Mouse (Mus musculus): Measurements from ENCODE around the gene Rala. TPM values are rescaled to one million over a fixed set of nuclear protein-coding genes. Genes with fewer than 3 reads are reported as not detected.
A peak's percentile ranks its signal among the peaks of the same experiment; 100 is the strongest.

Gene Rala
- total RNA-seq, 2 experiments from 2014 or later: 84.0 to 85.6 TPM

DNA sequence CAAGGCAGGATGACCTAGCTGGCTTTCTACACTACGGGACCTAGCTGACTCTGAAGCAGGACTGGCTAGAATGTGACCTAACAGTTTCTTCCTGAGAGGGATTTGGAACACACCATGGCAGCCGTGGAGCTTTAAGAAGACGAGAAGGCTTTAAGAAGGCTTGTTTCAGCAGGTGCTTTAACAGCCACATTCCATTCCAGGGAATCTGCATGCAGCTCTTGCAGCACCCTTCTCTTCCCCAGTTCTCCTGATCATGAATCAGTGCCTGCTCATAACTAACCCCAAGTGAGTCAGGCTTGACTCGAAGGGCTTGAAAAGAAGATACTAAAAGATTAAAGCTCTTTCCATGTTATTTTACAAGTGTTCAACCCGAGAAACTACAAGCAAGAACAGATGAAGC lies 43.4 kb downstream of the Rala start:
- intact Hi-C loops (cut with DNase I): no loop called here
- DNase-seq (ENCODE audit: low spot score in 2 of 2): peak in 1 of 2 experiments; percentile 20

- intact Hi-C loops (cut with DNase I): no loop called here
- DNase-seq (ENCODE audit: low spot score in 2 of 2): no peak
Measured at GRCm38 (mm10) chr13:17897040-17897439, 47.0 kb downstream of the Rala start.

DNA sequence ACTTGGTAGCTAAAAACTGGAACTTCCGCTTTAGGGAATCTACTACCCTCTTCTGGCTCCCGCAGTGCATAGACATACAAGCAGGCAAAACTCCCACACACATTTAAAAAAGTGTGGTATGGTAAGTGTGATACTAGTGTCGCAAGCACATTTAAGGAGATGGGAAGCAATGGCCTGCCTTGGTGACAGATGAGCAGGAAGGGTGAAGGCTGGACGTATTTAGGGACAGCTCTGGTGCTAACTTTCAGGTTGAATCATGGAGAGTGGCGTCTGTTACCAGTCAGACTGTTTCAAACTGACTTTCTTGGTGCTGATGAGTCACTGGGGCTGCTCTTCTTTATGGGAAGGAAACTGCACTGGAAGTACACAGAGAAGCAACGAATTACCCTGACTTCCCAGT lies 52.5 kb downstream of the Rala start:
- intact Hi-C loops (cut with DNase I): no loop called here
- DNase-seq (ENCODE audit: low spot score in 2 of 2): peak in 1 of 2 experiments; percentile 41

- no peak for DNase-seq (ENCODE audit: low spot score in 2 of 2)
- intact Hi-C loops (cut with DNase I): no loop called here
Measured at GRCm38 (mm10) chr13:17884211-17884610, 59.8 kb downstream of the Rala start.

GRCm38 (mm10) chr13:17879061-17879460 lies 65.0 kb downstream of the Rala start:
- intact Hi-C loops (cut with DNase I): no loop called here
- DNase-seq (ENCODE audit: low spot score in 2 of 2): no peak

DNA sequence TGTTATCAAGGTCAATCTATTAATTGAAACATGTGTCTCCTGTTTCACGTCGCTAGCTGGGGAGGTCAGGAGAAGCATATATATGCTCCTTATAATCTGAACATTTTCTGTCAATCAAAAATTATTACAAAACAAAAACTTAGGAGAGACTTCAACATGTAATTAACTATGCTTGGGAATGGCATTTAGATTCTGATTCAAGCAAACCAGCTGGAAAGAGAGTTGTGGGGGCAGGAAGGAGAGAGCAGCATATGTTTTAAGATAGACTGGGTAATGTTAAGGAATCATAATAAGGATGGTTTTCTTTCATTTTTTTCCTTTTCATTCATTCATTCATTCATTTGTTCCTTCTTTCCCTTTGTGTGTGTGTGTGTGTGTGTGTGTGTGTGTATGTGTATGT lies 77.3 kb downstream of the Rala start:
- intact Hi-C loops (cut with DNase I): no loop called here
- DNase-seq (ENCODE audit: low spot score in 2 of 2): peak in 1 of 2 experiments; percentile 42

- intact Hi-C loops (cut with DNase I): no loop called here
- DNase-seq (ENCODE audit: low spot score in 2 of 2): no peak
Measured at GRCm38 (mm10) chr13:17860536-17860935, 83.5 kb downstream of the Rala start.

GRCm38 (mm10) chr13:17859365-17860033 lies 84.5 kb downstream of the Rala start:
- DNase-seq (ENCODE audit: low spot score in 2 of 2): peak; percentile 50 to 89
- intact Hi-C loops (cut with DNase I): no loop called here

GRCm38 (mm10) chr13:17857046-17857445 lies 87.0 kb downstream of the Rala start:
- intact Hi-C loops (cut with DNase I): no loop called here
- DNase-seq (ENCODE audit: low spot score in 2 of 2): no peak

GRCm38 (mm10) chr13:17855492-17856138 lies 88.4 kb downstream of the Rala start:
- intact Hi-C loops (cut with DNase I): no loop called here

GRCm38 (mm10) chr13:17854755-17855154 lies 89.3 kb downstream of the Rala start:
- DNase-seq (ENCODE audit: low spot score in 2 of 2): no peak
- intact Hi-C loops (cut with DNase I): no loop called here

More at GRCm38 (mm10) chr13:17855492-17856138, 88.4 kb downstream of the Rala start:
- no peak for DNase-seq (ENCODE audit: low spot score in 2 of 2)

DNA sequence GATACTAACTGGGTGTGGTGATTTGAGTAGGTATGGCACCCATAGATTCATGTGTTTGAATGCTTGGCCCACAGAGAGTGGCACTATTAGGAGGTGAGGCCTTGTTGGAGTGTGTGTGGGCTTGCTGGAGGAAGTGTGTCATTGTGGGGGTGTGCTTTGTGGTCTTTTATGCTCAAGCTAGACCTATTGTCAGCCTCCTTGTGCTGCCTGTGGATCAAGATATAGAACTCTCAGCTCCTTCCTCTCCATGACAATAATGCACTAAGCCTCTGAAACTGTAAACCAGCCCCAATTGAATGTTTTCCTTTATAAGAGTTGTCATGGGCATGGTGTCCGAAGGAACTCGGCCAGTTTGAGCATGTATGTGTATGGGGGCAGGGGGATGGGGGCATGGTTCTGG lies 100.7 kb downstream of the Rala start:
- DNase-seq (ENCODE audit: low spot score in 2 of 2): no peak
- intact Hi-C loops (cut with DNase I): no loop called here

DNA sequence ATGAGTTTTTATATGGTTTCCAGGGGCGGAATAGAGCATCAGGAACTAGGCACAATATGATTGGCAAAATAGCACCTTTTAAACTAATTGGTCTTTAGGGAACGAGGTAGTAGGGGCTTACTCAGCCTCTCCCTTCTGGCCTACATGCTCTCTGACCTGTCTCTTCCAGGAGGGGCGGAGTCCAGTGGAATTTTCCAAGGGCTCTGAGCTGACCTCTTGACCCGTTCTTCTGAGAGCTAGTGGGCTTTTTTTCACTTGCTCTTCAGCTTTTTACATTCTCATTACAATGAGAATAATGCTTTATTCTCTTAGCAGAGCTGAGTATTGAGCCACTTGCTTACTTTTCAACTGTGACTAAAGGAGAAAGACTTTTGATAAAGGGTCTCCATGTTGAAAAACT lies 101.3 kb downstream of the Rala start:
- DNase-seq (ENCODE audit: low spot score in 2 of 2): no peak
- intact Hi-C loops (cut with DNase I): no loop called here

DNA sequence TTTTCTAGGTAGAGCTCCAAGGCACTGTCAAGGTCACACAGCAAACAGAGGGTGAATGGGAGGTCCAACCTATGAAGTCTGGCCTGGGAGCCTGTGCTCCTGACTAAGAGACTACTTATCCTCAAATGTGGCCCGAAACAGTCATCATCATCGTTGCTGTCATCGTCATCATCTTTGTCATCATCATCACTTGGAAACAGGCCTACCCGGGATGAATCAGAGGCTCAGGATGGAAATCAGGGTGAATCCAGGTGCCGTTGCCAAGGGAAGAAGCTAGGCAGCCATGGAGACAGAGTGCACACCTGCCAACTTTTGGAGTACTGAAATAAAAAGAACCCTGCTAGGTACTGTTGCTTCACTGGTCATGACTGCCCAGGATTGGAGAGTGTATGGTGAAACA lies 104.9 kb downstream of the Rala start:
- intact Hi-C loops (cut with DNase I): loop anchor here (5.0 to 10.0 kb wide), 2 partner anchors 103 to 866 kb away; partner anchors contain the start of gene Rala
- peak; percentile 19 to 78 for DNase-seq (ENCODE audit: low spot score in 2 of 2)

DNA sequence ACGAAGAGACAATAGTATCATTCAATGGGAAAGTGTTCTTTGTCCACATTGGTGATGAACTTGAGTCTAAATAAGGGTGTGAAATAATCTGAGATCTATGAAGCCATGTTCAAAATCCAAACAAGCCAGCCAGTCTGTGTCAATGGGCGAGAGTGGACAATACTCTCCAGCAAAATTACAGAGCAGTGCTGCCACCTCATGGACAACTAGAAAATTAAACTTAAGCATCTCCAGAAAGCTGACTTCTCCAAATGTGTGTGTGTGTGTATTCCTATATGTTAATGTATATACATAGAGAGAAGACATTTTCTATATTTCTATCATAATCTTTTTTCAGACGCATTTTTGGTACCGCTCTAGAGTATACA lies 105.6 kb downstream of the Rala start:
- peak; percentile 55 to 71 for DNase-seq (ENCODE audit: low spot score in 2 of 2)
- intact Hi-C loops (cut with DNase I): loop anchor here (5.0 to 10.0 kb wide), 2 partner anchors 104 to 866 kb away; partner anchors contain the start of gene Rala

DNA sequence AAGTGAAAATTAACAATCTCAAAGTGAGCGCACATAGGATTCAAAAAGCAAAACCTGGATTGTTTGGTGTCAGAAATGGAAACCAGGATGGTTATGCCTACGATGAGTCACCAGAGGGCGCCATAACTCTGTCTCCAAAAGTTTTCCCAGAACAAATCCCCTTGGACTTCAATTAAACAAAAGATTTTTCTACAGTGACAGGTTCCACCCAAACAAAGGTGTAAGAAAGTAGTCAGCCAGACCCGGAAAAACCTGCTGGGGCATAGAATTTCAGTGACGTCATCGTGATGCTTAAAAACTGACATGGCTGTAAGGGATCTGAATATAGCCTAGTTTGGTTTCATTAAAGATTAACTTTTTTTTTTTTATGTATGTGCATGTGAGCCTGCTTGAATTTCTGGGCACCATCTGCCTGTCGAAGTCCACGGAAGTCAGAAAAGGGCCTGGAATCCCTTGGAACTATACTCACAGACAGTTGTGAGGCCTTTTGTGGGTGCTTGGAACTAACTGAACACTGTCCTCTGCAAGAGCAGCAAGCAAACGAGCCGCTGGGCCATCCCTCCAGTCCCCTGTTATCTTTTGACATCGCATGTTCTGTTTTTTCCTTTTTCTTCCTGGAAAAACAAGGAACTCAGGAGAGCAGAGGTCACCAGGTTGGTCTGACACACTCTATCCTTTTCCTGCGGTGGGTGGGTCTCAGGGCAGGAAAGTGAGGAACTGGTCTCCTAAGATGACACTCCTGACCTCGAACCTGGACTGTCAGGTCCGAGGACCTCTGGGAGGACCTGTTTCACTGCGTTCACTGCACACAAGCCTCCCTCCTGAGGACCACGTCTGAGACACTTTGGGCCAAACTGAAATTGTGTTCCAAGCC lies 106.2 kb downstream of the Rala start:
- intact Hi-C loops (cut with DNase I): loop anchor here (1.0 to 10.0 kb wide), 3 partner anchors 104 to 867 kb away; partner anchors contain the start of gene Rala
- peak; percentile 55 to 61 for DNase-seq (ENCODE audit: low spot score in 2 of 2)

DNA sequence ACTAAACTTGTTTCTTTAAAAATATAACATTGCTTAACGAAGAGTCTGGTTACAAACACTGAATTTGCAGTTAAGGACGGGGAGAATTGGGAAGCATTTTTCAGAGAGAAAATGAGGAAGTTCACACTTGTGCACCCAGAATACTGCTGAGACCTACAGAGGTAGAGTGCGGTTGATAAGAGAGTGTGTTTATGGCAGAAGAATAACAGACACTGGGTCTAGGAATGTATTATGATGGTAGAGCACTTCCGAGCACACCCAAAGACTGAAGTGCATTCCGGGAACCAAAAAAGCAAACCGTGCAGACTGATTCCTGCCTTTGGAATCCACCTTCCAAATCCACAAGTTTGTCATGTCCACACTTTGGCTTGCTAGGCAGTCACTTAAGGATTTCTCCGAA lies 107.2 kb downstream of the Rala start:
- no peak for DNase-seq (ENCODE audit: low spot score in 2 of 2)
- intact Hi-C loops (cut with DNase I): loop anchor here (1.0 to 10.0 kb wide), 3 partner anchors 105 to 868 kb away; partner anchors contain the start of gene Rala

DNA sequence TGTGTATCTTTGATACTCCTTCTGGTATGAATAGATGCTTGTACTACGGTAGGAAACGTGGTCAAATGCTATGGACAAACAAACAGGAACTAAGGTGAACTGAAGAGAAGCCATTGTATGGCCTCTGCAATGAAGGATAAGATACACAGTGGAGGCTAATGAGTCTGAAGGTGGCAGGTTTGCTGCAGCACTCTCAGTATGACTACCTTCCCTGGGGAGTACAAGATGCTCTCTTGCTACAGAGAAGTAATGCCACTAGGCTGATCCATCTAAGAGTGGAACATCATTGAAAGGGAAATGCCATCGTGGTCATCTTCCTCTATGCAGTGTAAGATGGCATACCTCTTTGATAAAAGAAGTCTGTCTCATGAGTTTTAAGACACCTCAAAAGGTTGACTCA lies 111.1 kb downstream of the Rala start:
- intact Hi-C loops (cut with DNase I): loop anchor here (10.0 kb wide), 1 partner anchor 872 kb away; no protein-coding TSS in a partner anchor
- no peak for DNase-seq (ENCODE audit: low spot score in 2 of 2)
